Mouse (Mus musculus): Measurements from ENCODE around the gene Armt1. TPM values are rescaled to one million over a fixed set of nuclear protein-coding genes. Genes with fewer than 3 reads are reported as not detected.

Gene Armt1
- polyA plus RNA-seq (2012; rRNA removed), result 9.4 and 9.5 TPM in 2 replicates

DNA sequence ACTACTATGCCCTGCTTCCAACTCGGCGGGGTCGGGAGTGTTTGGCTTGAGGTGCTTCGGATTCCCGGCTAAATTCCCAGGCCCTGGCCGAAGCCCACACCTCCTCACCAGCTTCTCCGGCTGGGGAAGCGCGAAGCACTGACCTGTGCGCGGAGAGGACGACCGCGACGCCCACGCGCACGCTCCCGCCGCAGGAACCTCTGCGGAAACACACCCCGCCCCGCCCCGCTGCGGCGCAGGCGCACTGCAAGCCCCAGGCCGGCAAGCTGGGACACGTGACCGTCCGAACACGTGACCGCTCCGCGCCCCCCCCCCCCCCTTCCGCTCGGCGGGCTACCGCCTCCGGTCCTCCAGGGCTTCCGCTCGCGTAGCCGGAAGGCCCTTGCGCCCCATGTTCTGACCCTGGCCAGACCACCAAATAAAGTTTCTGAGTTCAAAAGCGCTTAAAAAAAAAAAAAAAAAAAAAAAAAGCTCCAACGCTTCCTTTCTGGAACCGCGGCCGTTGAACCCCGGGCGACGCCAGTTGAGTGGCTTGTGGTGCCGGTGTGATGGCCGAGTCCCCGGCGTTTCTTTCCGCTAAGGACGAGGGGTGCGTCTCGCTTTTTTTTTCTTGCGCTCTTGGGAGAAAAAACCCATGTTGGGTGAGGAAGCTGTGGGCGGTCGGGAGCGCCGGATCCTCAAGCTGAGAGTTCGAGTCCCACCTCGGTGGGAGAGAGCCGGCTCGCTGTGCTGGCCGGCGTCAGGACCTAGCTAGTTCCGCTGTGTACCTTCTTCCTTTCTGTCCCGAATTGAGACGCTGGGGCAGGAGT is at the start of gene Armt1, which contains the start of gene Rmnd1:
Armt1 (plus strand) TSS at position 345 of the 809 bp plus-strand sequence.
Rmnd1 (minus strand) TSS at position 266 of the 809 bp plus-strand sequence.
- under 1% methylated on average over 74 of the region's 75 CpGs for WGBS
- peak; percentile 73 for DNase-seq (ENCODE audit: low read depth, low spot score)

- no peak for DNase-seq (ENCODE audit: low read depth, low spot score)
- WGBS, result 91% methylated on average over 7 of the region's 7 CpGs
Measured at GRCm38 (mm10) chr10:4384244-4384643, 48.0 kb upstream of the Armt1 start.

GRCm38 (mm10) chr10:4386609-4387591 is 45.4 kb upstream of the Armt1 start:
- 1% methylated on average over 77 of the region's 133 CpGs for WGBS

DNA sequence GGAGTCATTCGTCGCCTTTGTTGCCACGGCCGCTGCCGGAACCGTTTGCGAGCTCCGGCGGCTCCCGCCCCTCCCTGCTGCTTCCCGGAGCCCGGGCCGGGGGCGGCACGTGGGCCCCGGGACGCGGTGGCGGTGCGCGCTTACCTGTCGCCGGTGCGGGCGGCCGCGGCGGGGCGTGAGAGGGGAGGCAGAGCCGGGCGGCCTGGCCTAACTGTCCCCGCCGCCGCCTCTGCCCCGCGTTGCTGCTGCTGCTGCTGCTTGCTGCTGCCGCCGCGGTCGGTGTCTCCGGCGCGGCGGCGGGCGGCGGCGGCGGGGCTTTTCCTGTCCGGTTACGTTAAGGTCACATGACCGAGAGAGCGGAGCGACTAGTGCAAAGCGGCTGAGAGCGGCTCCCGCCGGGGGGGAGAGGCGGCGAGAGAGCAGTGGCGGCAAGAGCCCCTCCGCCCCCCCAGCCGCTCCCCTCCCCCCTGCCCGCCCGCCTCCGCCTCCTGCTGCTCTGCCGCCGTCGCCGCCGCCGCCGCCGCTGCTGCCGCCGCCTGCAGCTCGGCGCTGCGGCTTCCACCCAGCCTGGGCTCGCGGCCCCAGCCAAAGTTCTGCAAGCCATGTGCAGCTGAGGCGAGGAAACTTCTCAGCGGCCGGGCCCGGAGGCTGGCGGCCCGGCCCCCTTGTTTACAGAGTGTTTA is 44.4 kb upstream of the Armt1 start, which contains the start of gene Zbtb2:
Zbtb2 (minus strand) TSS at position 408 of the 683 bp plus-strand sequence.
- WGBS, result 1% methylated on average over 70 of the region's 87 CpGs
- DNase-seq (ENCODE audit: low read depth, low spot score), result no peak

More at GRCm38 (mm10) chr10:4386609-4387591, 45.4 kb upstream of the Armt1 start:
- DNase-seq (ENCODE audit: low read depth, low spot score), result peak; percentile 84

DNA sequence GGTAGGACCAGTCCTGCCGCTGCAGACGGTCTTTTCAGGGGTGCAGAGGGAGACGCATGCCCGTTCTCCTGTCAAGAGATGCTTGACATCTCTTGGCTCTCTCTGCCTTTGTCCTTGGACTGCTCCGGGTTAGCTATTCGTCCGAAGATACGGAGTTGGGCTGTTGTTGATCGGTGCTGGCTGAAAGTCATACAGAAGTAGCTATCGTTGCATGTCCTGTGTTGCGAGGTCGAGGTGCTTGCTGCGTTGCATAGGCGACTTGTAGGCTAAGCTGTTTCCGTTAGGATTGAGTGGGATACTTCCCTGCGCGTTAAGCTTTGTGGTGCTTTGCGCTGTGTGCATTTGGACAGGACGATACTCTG is 43.9 kb upstream of the Armt1 start:
- under 1% methylated on average over 19 of the region's 19 CpGs for WGBS
- no peak for DNase-seq (ENCODE audit: low read depth, low spot score)

GRCm38 (mm10) chr10:4389036-4389435 is 43.2 kb upstream of the Armt1 start:
- WGBS, result 8% methylated on average over 10 of the region's 10 CpGs
- DNase-seq (ENCODE audit: low read depth, low spot score), result no peak

- WGBS, result 46% methylated on average over 5 of the region's 5 CpGs
- DNase-seq (ENCODE audit: low read depth, low spot score), result no peak
Measured at GRCm38 (mm10) chr10:4389461-4390112, 42.7 kb upstream of the Armt1 start.

GRCm38 (mm10) chr10:4390550-4390949 is 41.7 kb upstream of the Armt1 start:
- WGBS, result 61% methylated on average over 2 of the region's 2 CpGs
- no peak for DNase-seq (ENCODE audit: low read depth, low spot score)

DNA sequence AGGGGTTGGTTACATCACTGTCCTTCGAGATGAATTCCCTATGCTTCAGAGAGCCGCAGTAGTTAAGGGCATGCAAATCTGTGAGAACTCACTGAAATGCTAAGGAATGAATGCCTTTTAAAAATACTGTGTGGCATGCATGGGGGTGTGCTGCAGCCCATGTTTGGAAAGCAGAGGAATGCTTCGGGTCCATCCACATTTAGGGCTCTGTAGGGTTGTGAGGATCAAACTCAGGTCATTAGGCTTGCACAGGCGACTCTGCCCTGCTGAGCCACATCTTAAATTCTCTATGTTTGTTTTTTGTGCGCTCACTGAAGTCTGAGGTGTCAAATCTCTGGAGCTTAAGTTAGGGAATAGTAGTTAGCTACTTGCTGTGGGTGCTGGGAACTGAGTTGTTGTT is 41.2 kb upstream of the Armt1 start:
- WGBS, result 53% methylated on average over 5 of the region's 5 CpGs
- no peak for DNase-seq (ENCODE audit: low read depth, low spot score)

DNA sequence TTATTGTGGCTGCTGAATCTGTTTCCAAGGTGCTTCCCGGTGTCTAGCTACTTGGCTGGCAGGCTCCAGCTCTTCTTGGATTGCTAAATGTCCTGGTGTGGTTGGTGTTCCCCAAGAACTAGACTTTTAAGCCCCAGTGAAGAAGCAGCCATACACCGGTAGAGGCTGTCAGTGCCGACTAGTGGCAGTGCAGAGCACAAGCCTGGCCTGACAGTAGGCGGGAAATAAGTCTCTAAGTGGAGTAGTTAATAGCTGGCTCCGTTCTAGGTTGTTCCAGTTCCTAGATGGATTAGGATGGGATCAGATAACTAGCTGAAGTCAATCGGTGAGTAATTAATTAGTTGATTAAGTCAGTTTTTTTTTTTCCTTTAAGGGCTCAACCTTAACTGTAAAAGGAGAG is 40.4 kb upstream of the Armt1 start:
- WGBS, result 14% methylated on average over 6 of the region's 6 CpGs

GRCm38 (mm10) chr10:4395321-4395720 is 36.9 kb upstream of the Armt1 start:
- WGBS, result 50% methylated on average over 3 of the region's 3 CpGs
- DNase-seq (ENCODE audit: low read depth, low spot score), result no peak

More for the DNA sequence above, 40.4 kb upstream of the Armt1 start:
- DNase-seq (ENCODE audit: low read depth, low spot score), result no peak

GRCm38 (mm10) chr10:4398058-4398457 is 34.2 kb upstream of the Armt1 start:
- WGBS, result 83% methylated on average over 5 of the region's 5 CpGs
- no peak for DNase-seq (ENCODE audit: low read depth, low spot score)

DNA sequence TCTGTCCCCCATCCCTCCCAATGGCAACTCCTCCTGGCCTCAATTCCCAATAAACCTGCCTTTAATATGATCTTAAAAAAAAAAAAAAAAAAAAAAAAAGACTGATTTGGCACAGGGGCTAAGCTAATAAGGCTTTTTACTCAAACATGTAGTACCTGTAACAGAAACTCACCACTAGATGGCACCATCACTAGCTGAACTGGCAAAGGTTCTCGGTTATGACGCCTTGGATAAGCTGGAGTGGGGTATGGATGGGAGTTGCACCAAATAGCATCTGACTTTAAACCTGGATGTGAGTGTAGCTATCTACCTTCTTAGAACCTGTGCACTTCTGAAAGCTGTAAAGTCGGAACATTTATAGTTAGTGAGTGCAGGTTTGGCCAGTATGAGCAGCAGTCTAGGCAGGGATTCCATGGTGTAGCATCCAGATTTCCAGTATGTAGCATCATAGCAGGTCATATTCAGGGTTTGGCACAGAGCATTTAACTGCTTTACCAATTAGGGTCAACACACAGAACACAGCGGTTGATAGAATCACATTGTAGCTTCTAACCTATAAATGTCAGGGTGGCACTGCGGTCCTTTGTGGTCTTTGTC is 27.3 kb upstream of the Armt1 start:
- DNase-seq (ENCODE audit: low read depth, low spot score), result no peak
- 55% methylated on average over 5 of the region's 5 CpGs for WGBS

- no peak for DNase-seq (ENCODE audit: low read depth, low spot score)
- WGBS, result 81% methylated on average over 5 of the region's 5 CpGs
Measured at GRCm38 (mm10) chr10:4405511-4405910, 26.8 kb upstream of the Armt1 start.

- DNase-seq (ENCODE audit: low read depth, low spot score), result no peak
- 43% methylated on average over 1 of the region's 1 CpGs for WGBS
Measured at GRCm38 (mm10) chr10:4407191-4407590, 25.1 kb upstream of the Armt1 start.

DNA sequence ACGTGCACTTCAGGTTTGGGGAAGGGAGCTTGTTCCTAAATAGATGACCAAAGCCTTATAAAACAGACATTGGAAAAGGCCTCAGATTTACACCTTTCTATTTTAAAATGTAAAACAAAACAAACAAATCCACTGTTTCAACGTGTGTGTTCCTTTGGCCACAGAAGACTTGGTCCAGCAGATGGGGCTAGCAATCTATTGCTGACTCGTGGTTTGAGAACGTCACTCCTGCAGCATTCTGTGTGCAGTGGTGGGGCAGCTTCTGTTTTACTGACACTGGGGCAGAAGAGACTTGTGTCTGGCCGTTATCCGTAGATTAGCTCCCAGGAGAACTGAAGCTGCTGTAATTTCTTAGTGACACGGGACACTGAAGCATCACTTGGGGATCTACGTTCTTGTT is 7.0 kb upstream of the Armt1 start:
- 67% methylated on average over 8 of the region's 8 CpGs for WGBS
- DNase-seq (ENCODE audit: low read depth, low spot score), result no peak

GRCm38 (mm10) chr10:4430399-4430798 is 1.9 kb upstream of the Armt1 start:
- DNase-seq (ENCODE audit: low read depth, low spot score), result no peak
- WGBS, result 78% methylated on average over 8 of the region's 8 CpGs

GRCm38 (mm10) chr10:4430826-4431225 is 1.4 kb upstream of the Armt1 start:
- 87% methylated on average over 3 of the region's 3 CpGs for WGBS
- no peak for DNase-seq (ENCODE audit: low read depth, low spot score)

GRCm38 (mm10) chr10:4431746-4432122 is 533 bp upstream of the Armt1 start:
- no peak for DNase-seq (ENCODE audit: low read depth, low spot score)
- 7% methylated on average over 5 of the region's 5 CpGs for WGBS

Measured in large intestine, adult 2 months (tissue).